Comparison of ENCODE assay signal across 14 mouse cellular contexts in the genomic region with DNA sequence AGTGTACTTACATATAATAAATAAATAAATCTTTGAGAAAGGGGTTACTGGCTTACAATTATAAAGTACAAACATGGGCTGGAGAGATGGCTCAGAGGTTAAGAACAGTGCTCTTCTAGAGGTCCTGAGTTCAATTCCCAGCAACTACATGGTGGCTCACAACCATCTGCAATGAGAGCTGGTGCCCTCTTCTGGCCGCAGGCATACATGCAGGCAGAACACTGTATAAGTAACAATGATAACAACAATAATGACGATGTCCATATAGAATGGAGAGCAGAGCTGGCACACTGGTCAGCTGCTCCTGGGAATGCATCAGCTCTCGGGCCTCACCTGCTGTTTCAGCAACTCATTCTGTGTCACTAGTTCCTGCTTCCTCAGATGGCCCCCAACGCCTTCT. TPM values are rescaled to one million over a fixed set of nuclear protein-coding genes. Genes with fewer than 3 reads are reported as not detected.
DNase-seq lines count a peak whose midpoint lies in the region; TF ChIP-seq lines count a peak whose summit lies in the region.
"Had no signal": no experiment of that assay in that cellular context is flagged by ENCODE, and none has a peak within 500 bp of the region (broad histone marks: within the 10 kb centered on the region; RNA-seq: fewer than 3 reads in every experiment).

No protein-coding gene starts in this region.

- H3K79me2 ChIP-seq in MEL (ENCODE audit: control insufficient read depth, insufficient read depth, low read length, poor library complexity): no peaks in the 10 kb centered on the region

- no peaks in the 10 kb centered on the region for H3K9me3 ChIP-seq in MEL (replicated peaks; ENCODE audit: insufficient read depth, low read length)
- H3K9me3 ChIP-seq: lung, embryonic 15.5 days had no signal

- peak; percentile 45 for TF ChIP-seq CTCF in kidney, adult 2 months (conservative IDR thresholded peaks at IDR 0.05; ENCODE audit: insufficient read depth, insufficient read length, low read depth, low read length)
- TF ChIP-seq CTCF in testis, adult 2 months (IDR thresholded peaks at IDR 0.05; ENCODE audit: control insufficient read depth, insufficient read depth, insufficient replicate concordance, low read depth, low read length): peak; percentile 21; the same call in 1 of the 2 replicates
- TF ChIP-seq CTCF in MEL (IDR thresholded peaks at IDR 0.05 in 2 of 3, conservative IDR thresholded peaks at IDR 0.05 in 1 of 3; ENCODE audit: control insufficient read depth in 1 of 3, insufficient read depth in 1 of 3, low read depth in 2 of 3, low read length in 3 of 3, poor library complexity in 1 of 3, severe bottlenecking in 1 of 3): peak; percentile 73 to 83 (median 77)
- peak; percentile 58; the same call in 1 of the 2 replicates for TF ChIP-seq CTCF in small intestine, adult 2 months (IDR thresholded peaks at IDR 0.05; ENCODE audit: extremely low read depth, insufficient read length, insufficient replicate concordance, low read depth, low read length)

- TF ChIP-seq POLR2A in kidney, adult 2 months (IDR thresholded peaks at IDR 0.05; ENCODE audit: low read depth, low read length): no peak
- TF ChIP-seq POLR2A in testis, adult 2 months (IDR thresholded peaks at IDR 0.05; ENCODE audit: control insufficient read depth, low read depth, low read length): no peak
- no peak for TF ChIP-seq POLR2A in MEL (IDR thresholded peaks at IDR 0.05; ENCODE audit: control insufficient read depth in 1 of 2, insufficient read depth in 1 of 2, low read depth in 1 of 2, low read length in 2 of 2, poor library complexity in 1 of 2)
- TF ChIP-seq POLR2A in small intestine, adult 2 months (IDR thresholded peaks at IDR 0.05; ENCODE audit: low read depth, low read length): no peak

- H3K4me3 ChIP-seq in kidney, adult 2 months (ENCODE audit: insufficient read depth, low read depth, low read length): no peak overlapping the region
- H3K4me3 ChIP-seq in testis, adult 2 months (ENCODE audit: control insufficient read depth, low read depth, low read length): no peak overlapping the region
- no peak overlapping the region for H3K4me3 ChIP-seq in MEL (ENCODE audit: control insufficient read depth in 1 of 2, insufficient read depth in 1 of 2, low read depth in 2 of 2, low read length in 2 of 2)
- H3K4me3 ChIP-seq in small intestine, adult 2 months (ENCODE audit: low read depth, low read length): no peak overlapping the region
- H3K4me3 ChIP-seq: erythroblast, embryonic 14.5 days; hindbrain, embryonic 10.5 days; lung, embryonic 15.5 days had no signal

- DNase-seq in kidney, adult 2 months: no peak
- no peak for DNase-seq in kidney, postnatal 36 days
- no peak for DNase-seq in testis, postnatal 14 days (ENCODE audit: low spot score)
- DNase-seq in MEL (ENCODE audit: low read depth, low spot score): peak; percentile 65
- no peak for DNase-seq in gastrocnemius, adult 18-20 months (ENCODE audit: low spot score)
- DNase-seq in ovary, postnatal 10 days (ENCODE audit: low spot score): no peak
- DNase-seq: heart, adult 18-20 months; kidney, adult 18-20 months; left cerebral cortex, postnatal 4 days had no signal

- H3K4me1 ChIP-seq in kidney, adult 2 months (ENCODE audit: control insufficient read depth, insufficient read depth, low read length): peaks cover 22% of the 10 kb centered on the region
- H3K4me1 ChIP-seq in testis, adult 2 months (ENCODE audit: control insufficient read depth, insufficient read depth, low read length): no peaks in the 10 kb centered on the region
- no peaks in the 10 kb centered on the region for H3K4me1 ChIP-seq in MEL (ENCODE audit: control insufficient read depth in 1 of 2, insufficient read depth in 2 of 2, low read length in 2 of 2)
- H3K4me1 ChIP-seq in small intestine, adult 2 months (ENCODE audit: control insufficient read depth, insufficient read depth, insufficient read length, low read length): peaks cover 7% of the 10 kb centered on the region; the same call in 1 of the 2 replicates
- H3K4me1 ChIP-seq: lung, embryonic 15.5 days had no signal

- WGBS in kidney, adult 2 months: 96% methylated on average over 4 of the region's 4 CpGs
- WGBS in small intestine, adult 2 months: 95% methylated on average over 4 of the region's 4 CpGs

- no peak for TF ChIP-seq EP300 in MEL (IDR thresholded peaks at IDR 0.05; ENCODE audit: low read depth in 1 of 2, low read length in 2 of 2)

- peak; percentile 56 for TF ChIP-seq RAD21 in MEL (IDR thresholded peaks at IDR 0.05; ENCODE audit: low read depth, low read length)

- no peaks in the 10 kb centered on the region for H3K27me3 ChIP-seq in kidney, adult 2 months (replicated peaks; ENCODE audit: control insufficient read depth, insufficient read depth, low read length)
- H3K27me3 ChIP-seq in testis, adult 2 months (ENCODE audit: control insufficient read depth, insufficient read depth, low read length): no peaks in the 10 kb centered on the region
- no peaks in the 10 kb centered on the region for H3K27me3 ChIP-seq in MEL (ENCODE audit: control insufficient read depth in 1 of 2, insufficient read depth in 2 of 2, low read length in 2 of 2)
- H3K27me3 ChIP-seq in small intestine, adult 2 months (ENCODE audit: control insufficient read depth, insufficient read depth, low read length): no peaks in the 10 kb centered on the region
- H3K27me3 ChIP-seq: lung, embryonic 15.5 days had no signal

- no peak overlapping the region for H3K27ac ChIP-seq in kidney, adult 2 months (ENCODE audit: insufficient read depth, low read depth, low read length)
- no peak overlapping the region for H3K27ac ChIP-seq in testis, adult 2 months (ENCODE audit: control insufficient read depth, insufficient read depth, low read depth, low read length)
- no peak overlapping the region for H3K27ac ChIP-seq in MEL (ENCODE audit: control insufficient read depth, low read depth, low read length)
- no peak overlapping the region for H3K27ac ChIP-seq in small intestine, adult 2 months (ENCODE audit: insufficient read depth, low read depth, low read length)
- H3K27ac ChIP-seq: hindbrain, embryonic 10.5 days; lung, embryonic 15.5 days had no signal

- H3K36me3 ChIP-seq in kidney, adult 2 months (ENCODE audit: control insufficient read depth, insufficient read depth, low read length): peaks cover 7% of the 10 kb centered on the region; the same call in 1 of the 2 replicates
- no peaks in the 10 kb centered on the region for H3K36me3 ChIP-seq in testis, adult 2 months (ENCODE audit: control insufficient read depth, insufficient read depth, low read length)
- no peaks in the 10 kb centered on the region; a peak in 1 of 4 replicates for H3K36me3 ChIP-seq in MEL (ENCODE audit: control insufficient read depth in 1 of 2, insufficient read depth in 2 of 2, low read length in 2 of 2)
- peaks cover 92% of the 10 kb centered on the region for H3K36me3 ChIP-seq in small intestine, adult 2 months (ENCODE audit: control insufficient read depth, insufficient read depth, low read length)

- H3K9ac ChIP-seq in MEL (ENCODE audit: control insufficient read depth, low read depth, low read length, poor library complexity, severe bottlenecking): no peak overlapping the region
- H3K9ac ChIP-seq: lung, embryonic 15.5 days had no signal

TF ChIP-seq in MEL, 35 proteins besides CTCF, POLR2A, EP300 and RAD21 (continues in another document):
- TF ChIP-seq E2F4 (IDR thresholded peaks at IDR 0.05; ENCODE audit: borderline replicate concordance, low read depth, low read length): no peak
- TF ChIP-seq POLR2AphosphoS5 (IDR thresholded peaks at IDR 0.05; ENCODE audit: borderline replicate concordance, low read depth, low read length): no peak
- TF ChIP-seq TAL1 (IDR thresholded peaks at IDR 0.05; ENCODE audit: low read length): no peak
- no peak for TF ChIP-seq ETS1 (IDR thresholded peaks at IDR 0.05; ENCODE audit: low read depth, low read length)
- TF ChIP-seq TCF12 (IDR thresholded peaks at IDR 0.05; ENCODE audit: low read depth, low read length): no peak
- TF ChIP-seq JUND (IDR thresholded peaks at IDR 0.05; ENCODE audit: low read depth, low read length): no peak
- TF ChIP-seq UBTF (IDR thresholded peaks at IDR 0.05; ENCODE audit: borderline replicate concordance, insufficient read depth, low read depth, low read length): no peak
- peak; percentile 57 for TF ChIP-seq ZC3H11A (IDR thresholded peaks at IDR 0.05; ENCODE audit: low read depth, low read length)
- TF ChIP-seq USF1 (IDR thresholded peaks at IDR 0.05; ENCODE audit: low read depth, low read length): no peak

RNA-seq across cellular contexts. Expression of a gene that starts 16.0 kb away (rescaled TPM):
- 28,844 and 31,623 TPM in 2 replicates for polyA plus RNA-seq in kidney, adult 2 months (2012; rRNA removed)
- 13.0 and 145 TPM in 2 replicates for polyA plus RNA-seq in testis, adult 2 months (2012; rRNA removed)
- total RNA-seq in MEL (2012; rRNA removed): 0.12 TPM in 1 of 2 replicates, not detected in the other
- under 1 TPM in 1 of 2 experiments, not detected in 1; 0.15 TPM for polyA plus RNA-seq in MEL (2012; ENCODE audit: insufficient read depth in 1 of 2, insufficient read length in 2 of 2, low read depth in 1 of 2, low replicate concordance in 2 of 2, missing spikeins in 1 of 2)
- 52.2 and 90.3 TPM in 2 replicates for polyA plus RNA-seq in small intestine, adult 2 months (2012; rRNA removed)
- 100 to 1,000 TPM in 1 of 2 experiments, 10 to 100 TPM in 1; 98.9 to 187 TPM for total RNA-seq in gastrocnemius, adult 18-20 months (2021)

RNA-seq across cellular contexts. Expression of a gene that starts 44.4 kb away (rescaled TPM):
- 19.1 and 20.6 TPM in 2 replicates for polyA plus RNA-seq in kidney, adult 2 months (2012; rRNA removed)
- polyA plus RNA-seq in testis, adult 2 months (2012; rRNA removed): 5.4 and 7.2 TPM in 2 replicates
- total RNA-seq in MEL (2012; rRNA removed): 8.1 and 10.5 TPM in 2 replicates
- polyA plus RNA-seq in MEL (2012; ENCODE audit: insufficient read depth in 1 of 2, insufficient read length in 2 of 2, low read depth in 1 of 2, low replicate concordance in 2 of 2, missing spikeins in 1 of 2): 10 to 100 TPM in 1 of 2 experiments, not detected in 1; 19.7 TPM
- 47.9 and 122 TPM in 2 replicates for polyA plus RNA-seq in small intestine, adult 2 months (2012; rRNA removed)
- total RNA-seq in gastrocnemius, adult 18-20 months (2021): 10 to 100 TPM; 35.9 to 36.3 TPM

RNA-seq across cellular contexts. Expression of a gene that starts 52.1 kb away (rescaled TPM):
- polyA plus RNA-seq in kidney, adult 2 months (2012; rRNA removed): 1,115 and 1,173 TPM in 2 replicates
- polyA plus RNA-seq in testis, adult 2 months (2012; rRNA removed): 372 and 405 TPM in 2 replicates
- total RNA-seq in MEL (2012; rRNA removed): 567 and 640 TPM in 2 replicates
- polyA plus RNA-seq in MEL (2012; ENCODE audit: insufficient read depth in 1 of 2, insufficient read length in 2 of 2, low read depth in 1 of 2, low replicate concordance in 2 of 2, missing spikeins in 1 of 2): 1,000 to 10,000 TPM in 1 of 2 experiments, 100 to 1,000 TPM in 1; 529 to 2,790 TPM
- polyA plus RNA-seq in small intestine, adult 2 months (2012; rRNA removed): 371 and 593 TPM in 2 replicates
- total RNA-seq in gastrocnemius, adult 18-20 months (2021): 100 to 1,000 TPM; 192 to 203 TPM

RNA-seq across cellular contexts. Expression of a gene that starts 57.6 kb away (rescaled TPM):
- polyA plus RNA-seq in kidney, adult 2 months (2012; rRNA removed): 1.4 and 3.9 TPM in 2 replicates
- polyA plus RNA-seq in testis, adult 2 months (2012; rRNA removed): 25.3 and 25.5 TPM in 2 replicates
- total RNA-seq in MEL (2012; rRNA removed): 12.3 and 12.7 TPM in 2 replicates
- polyA plus RNA-seq in MEL (2012; ENCODE audit: insufficient read depth in 1 of 2, insufficient read length in 2 of 2, low read depth in 1 of 2, low replicate concordance in 2 of 2, missing spikeins in 1 of 2): 100 to 1,000 TPM in 1 of 2 experiments, 10 to 100 TPM in 1; 20.9 to 188 TPM
- 0.03 and 0.15 TPM in 2 replicates for polyA plus RNA-seq in small intestine, adult 2 months (2012; rRNA removed)
- 10 to 100 TPM; 18.6 to 19.1 TPM for total RNA-seq in gastrocnemius, adult 18-20 months (2021)
- polyA plus RNA-seq: erythroblast, embryonic 14.5 days had no signal

Comparison
In these comparisons a context has a peak if more than half of its experiments do, and no peak if none do; other contexts are left out.
1. CTCF ChIP-seq: peak in every context shown above with its lines; median percentile 77 in MEL; 58 in small intestine, adult 2 months; 45 in kidney, adult 2 months; 21 in testis, adult 2 months.
2. RNA of a gene that starts 16.0 kb away (polyA plus RNA-seq): 28,844 to 31,623 TPM in kidney, adult 2 months; 52.2 to 90.3 TPM in small intestine, adult 2 months, 13.0 to 145 TPM in testis, adult 2 months and 0.15 TPM in MEL; every median in the first group is over 100 times any median in the second.